Mouse (Mus musculus): ENCODE results near the gene Gm10097. TPM values are rescaled to one million over a fixed set of nuclear protein-coding genes. Genes with fewer than 3 reads are reported as not detected.

Gene Gm10097
- not detected for polyA plus RNA-seq (2014; fragmentation: Illumina TruSeq; extraction: RNeasy Lipid Tissue Mini Kit (QIAGEN cat#74804); ENCODE audit: insufficient read depth, low read depth, low replicate concordance)

DNA sequence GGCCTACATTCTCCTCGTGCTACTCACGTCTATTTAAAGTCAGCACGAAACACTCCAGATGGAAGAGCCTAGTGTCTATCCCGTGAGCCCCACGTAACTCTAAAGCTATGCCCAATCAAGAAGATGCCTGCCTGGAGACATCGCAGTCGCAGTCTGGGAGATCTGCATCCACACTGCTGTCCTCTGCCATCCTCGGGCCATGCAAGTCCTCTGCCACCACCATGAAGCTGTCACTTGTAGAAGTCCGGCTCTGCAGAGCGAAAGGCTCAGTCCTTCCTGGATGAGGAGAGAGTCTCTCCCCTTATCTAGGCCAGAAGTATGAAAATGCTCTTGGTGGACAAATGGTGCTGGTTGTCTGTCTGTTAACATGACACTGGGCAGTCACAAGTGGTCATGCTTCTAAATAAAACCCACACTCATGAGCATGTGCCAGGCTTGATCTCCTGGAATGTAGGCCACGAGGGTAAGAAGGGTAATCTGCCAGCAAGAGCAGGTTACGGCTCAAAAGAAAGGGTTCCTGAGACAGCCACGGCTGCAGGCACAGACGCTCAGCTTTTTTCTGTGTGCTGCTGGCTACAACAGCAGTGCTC is at the start of gene Gm10097:
TSS of gene Gm10097 (plus strand) at position 517 of the 590 bp plus-strand sequence.

